Mouse (Mus musculus) ovary, postnatal 36 days (tissue): ENCODE measurements around the gene Taf9.

ENCODE experiments used
- DNase-seq: peaks from one replicate; pipeline ENCODE4 v3.0.0; 2022; ENCODE audit warnings: low spot score, mixed read lengths

Taf9 gene

GRCm38 (mm10) chr13:100651439-100652186 is at the start of gene Taf9:
Taf9 (plus strand) TSS chr13:100651579.
- DNase-seq: no peak

GRCm38 (mm10) chr13:100602239-100602902 is 49.0 kb upstream of the Taf9 start:
- no peak for DNase-seq

GRCm38 (mm10) chr13:100603031-100603737 is 48.2 kb upstream of the Taf9 start:
- DNase-seq: no peak

- DNase-seq: no peak
Measured at GRCm38 (mm10) chr13:100603738-100604095, 47.7 kb upstream of the Taf9 start.

- no peak for DNase-seq
Measured at GRCm38 (mm10) chr13:100605845-100606244, 45.5 kb upstream of the Taf9 start.

GRCm38 (mm10) chr13:100607756-100608155 is 43.6 kb upstream of the Taf9 start:
- no peak for DNase-seq

- no peak for DNase-seq
Measured at GRCm38 (mm10) chr13:100611266-100611665, 40.1 kb upstream of the Taf9 start.

- DNase-seq: no peak
Measured at GRCm38 (mm10) chr13:100612251-100612650, 39.1 kb upstream of the Taf9 start.

GRCm38 (mm10) chr13:100612903-100613302 is 38.5 kb upstream of the Taf9 start:
- DNase-seq: no peak

- peak; percentile 51 for DNase-seq
Measured at GRCm38 (mm10) chr13:100616181-100617087, 34.9 kb upstream of the Taf9 start, which contains the start of gene Marveld2. Marveld2 (minus strand) TSS chr13:100616971.

GRCm38 (mm10) chr13:100617583-100617982 is 33.8 kb upstream of the Taf9 start:
- DNase-seq: no peak

GRCm38 (mm10) chr13:100622241-100622640 is 29.1 kb upstream of the Taf9 start:
- DNase-seq: no peak

- DNase-seq: no peak
Measured at GRCm38 (mm10) chr13:100634106-100634691, 17.2 kb upstream of the Taf9 start.

- DNase-seq: no peak
Measured at GRCm38 (mm10) chr13:100642471-100643209, 8.7 kb upstream of the Taf9 start.

- DNase-seq: no peak
Measured at GRCm38 (mm10) chr13:100648223-100648622, 3.2 kb upstream of the Taf9 start.

GRCm38 (mm10) chr13:100650550-100651438 is 585 bp upstream of the Taf9 start, which contains the start of the genes Ak6 and Rad17:
Ak6 (plus strand) TSS chr13:100650979.
Rad17 (minus strand) TSS chr13:100651051.
- peak; percentile 95 for DNase-seq

- DNase-seq: no peak
Measured at GRCm38 (mm10) chr13:100658091-100658490, 6.7 kb downstream of the Taf9 start.

GRCm38 (mm10) chr13:100659864-100660456 is 8.6 kb downstream of the Taf9 start:
- peak; percentile 19 for DNase-seq
